Mouse (Mus musculus) olfactory bulb, adult 2 months (tissue): ENCODE measurements at regions not wholly inside any gene's neighbourhood (a gene's known extent, or its start where the extent isn't known, plus 50 kb on each side); places are given as distances from the start of the nearest gene placed in this dataset.

Experiments
- CTCF ChIP-seq: fragments of 200-500 bp; IDR thresholded peaks from 2 replicates; pipeline ENCODE4 v1.5.1; 2012; ENCODE audit warnings: low read depth, mild to moderate bottlenecking, low read length, moderate library complexity; ENCODE audit not compliant: insufficient read depth
- POLR2A ChIP-seq: fragments of 200-500 bp; IDR thresholded peaks from 2 replicates; pipeline ENCODE4 v1.6.1; 2012; ENCODE audit warnings: mild to moderate bottlenecking, low read depth, low read length, moderate library complexity; ENCODE audit not compliant: insufficient read depth

DNA sequence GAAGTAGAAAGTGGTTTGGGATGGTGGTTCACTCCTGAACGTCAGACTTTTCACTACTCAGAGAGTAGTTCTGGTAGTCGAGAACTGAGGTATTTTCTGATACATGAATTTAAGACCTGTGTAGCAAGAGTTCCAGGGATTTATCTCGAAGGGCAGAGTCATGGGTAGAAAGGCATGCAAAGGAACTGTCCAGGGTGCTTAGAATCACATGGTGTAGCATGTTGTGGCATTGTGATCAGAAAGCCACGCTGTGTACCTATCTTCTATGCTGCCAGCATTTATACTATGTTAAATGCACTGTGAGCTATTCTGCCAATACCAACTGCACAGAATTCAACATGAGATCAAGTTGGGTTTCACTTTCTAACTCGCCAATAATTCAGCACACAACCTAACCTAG lies 227.3 kb downstream of the Ets1 start:
- TF ChIP-seq CTCF (no peak), POLR2A (no peak)
